Mouse (Mus musculus) kidney, adult 8-10 months (tissue): ENCODE results near the gene Kcnq2.

Source experiments
- DNase-seq, 2 experiments: peaks; one replicate each; pipeline ENCODE4 v3.0.0; 2022

Kcnq2 gene

DNA sequence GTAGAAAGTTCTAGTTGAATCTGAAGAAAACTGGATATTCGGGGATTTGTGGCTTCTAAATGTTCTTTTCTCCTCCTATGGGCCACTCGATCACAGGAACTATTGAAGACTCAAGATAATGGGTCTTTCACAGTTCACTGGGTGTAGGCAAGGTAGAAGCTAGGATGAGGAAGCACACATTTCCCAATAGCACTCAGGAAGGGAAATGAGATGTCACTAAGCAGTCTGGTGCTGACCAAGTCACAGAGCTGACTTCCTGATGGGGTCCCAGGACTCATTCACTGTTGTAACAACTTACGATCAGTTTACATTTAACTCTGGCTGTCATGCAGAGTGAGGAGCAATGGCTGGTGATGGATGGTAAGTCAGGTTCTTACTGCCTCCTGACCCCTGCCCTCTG lies 45.0 kb downstream of the Kcnq2 start:
- no peak for DNase-seq

- no peak for DNase-seq
Measured at GRCm38 (mm10) chr2:181084997-181085396, 50.1 kb downstream of the Kcnq2 start.

GRCm38 (mm10) chr2:181083945-181084344 lies 51.2 kb downstream of the Kcnq2 start:
- no peak for DNase-seq

DNA sequence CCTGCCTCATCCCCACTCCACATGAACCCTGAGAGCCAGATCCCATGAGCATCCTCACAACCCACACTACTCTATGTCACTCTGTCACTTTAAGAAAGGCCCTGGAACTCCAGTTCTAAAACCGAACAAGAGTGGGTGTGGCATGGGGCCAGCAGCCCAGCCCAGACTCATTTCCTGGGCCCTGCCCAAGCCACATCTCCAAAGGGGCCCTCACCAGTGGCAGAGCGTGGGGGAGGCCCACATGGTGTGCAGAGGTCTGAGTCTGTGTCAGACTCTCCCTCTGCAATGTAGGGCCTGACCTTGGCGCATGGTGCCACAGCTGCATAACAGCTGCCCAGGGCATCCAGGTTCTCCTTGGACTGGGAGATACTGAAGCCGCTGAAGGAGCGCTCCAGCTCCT lies 54.2 kb downstream of the Kcnq2 start:
- DNase-seq, result no peak

GRCm38 (mm10) chr2:181079518-181079917 lies 55.6 kb downstream of the Kcnq2 start:
- DNase-seq, result no peak

DNA sequence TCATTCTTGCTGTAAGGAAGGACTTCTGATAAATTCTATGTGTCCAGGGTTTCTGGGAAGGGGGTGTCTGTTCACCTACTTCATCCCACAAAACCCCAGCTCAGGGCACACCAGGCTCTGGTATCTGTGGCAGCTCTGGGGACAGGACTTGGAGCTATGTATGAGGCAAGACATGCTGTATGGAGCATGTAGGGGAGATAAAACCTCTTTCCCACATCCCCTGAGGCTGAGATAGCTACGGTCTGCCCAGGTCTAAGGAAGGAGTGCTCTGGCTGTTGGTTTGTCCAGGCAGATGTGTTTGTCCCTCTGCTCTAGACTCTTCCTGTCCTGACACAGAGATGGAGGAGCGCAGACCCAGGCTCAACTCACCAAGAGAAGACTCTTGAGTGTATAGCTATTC lies 56.2 kb downstream of the Kcnq2 start:
- DNase-seq, result no peak

- no peak for DNase-seq
Measured at GRCm38 (mm10) chr2:181075501-181075900, 59.6 kb downstream of the Kcnq2 start.

DNA sequence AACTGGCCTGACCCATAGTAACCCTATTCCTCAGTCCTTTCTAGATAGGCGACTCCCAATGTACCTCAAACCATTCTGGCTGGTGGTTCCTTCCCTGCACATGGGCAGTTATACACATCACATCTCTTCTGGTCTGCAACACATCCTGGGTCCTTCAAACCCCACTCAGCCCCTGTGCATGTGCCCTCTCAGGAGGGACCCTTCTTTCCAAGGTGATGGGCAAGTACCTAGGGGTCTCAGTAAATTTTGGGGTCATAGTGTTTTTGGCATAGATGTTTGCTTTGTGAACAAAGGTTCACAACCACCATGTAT lies 62.7 kb downstream of the Kcnq2 start:
- no peak for DNase-seq

- DNase-seq, result peak; percentile 69 to 89
Measured at GRCm38 (mm10) chr2:181071706-181072402, 63.2 kb downstream of the Kcnq2 start.

- DNase-seq, result no peak
Measured at GRCm38 (mm10) chr2:181070136-181070535, 65.0 kb downstream of the Kcnq2 start.

- no peak for DNase-seq
Measured at GRCm38 (mm10) chr2:181068499-181068898, 66.6 kb downstream of the Kcnq2 start.

GRCm38 (mm10) chr2:181065827-181066226 lies 69.3 kb downstream of the Kcnq2 start:
- no peak for DNase-seq

DNA sequence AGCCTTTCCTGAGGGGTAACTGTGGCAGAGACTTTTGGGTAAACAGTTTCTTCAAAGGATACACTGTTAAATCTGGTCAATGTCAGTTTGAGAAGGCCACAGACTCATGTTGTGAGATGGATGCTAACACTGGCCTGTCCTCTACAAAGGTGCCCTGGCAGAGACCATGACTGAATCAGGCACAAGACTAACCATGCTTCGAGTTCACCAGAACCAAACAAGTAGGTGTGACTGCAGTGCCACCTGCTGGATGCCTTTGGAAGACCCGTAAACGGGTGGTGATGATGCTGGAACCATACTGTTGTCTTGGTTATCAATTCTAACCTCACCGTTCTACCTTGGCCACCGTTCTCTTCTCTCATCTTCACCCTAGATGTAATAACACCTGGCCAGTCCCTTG lies 75.0 kb downstream of the Kcnq2 start:
- DNase-seq, result peak; percentile 63 to 89

DNA sequence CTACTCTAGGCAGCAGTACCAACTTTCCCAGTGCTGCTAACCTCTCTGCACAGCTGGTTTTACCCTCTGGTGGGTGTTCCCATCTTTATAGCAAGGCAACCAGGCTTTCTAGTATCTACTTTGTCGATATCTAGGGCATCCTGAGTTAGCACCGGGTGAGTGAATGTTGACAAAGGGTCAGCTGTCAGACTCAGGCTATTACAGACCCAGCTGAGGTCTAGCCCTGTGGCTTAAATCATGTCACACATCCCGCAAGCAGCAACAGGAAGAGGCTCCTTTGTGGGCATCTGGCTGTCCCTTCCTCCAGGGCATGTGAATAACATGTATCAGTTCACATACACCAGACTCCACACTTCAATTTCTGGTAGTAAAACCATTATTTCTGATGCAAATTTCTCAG lies 76.9 kb downstream of the Kcnq2 start:
- no peak for DNase-seq

DNA sequence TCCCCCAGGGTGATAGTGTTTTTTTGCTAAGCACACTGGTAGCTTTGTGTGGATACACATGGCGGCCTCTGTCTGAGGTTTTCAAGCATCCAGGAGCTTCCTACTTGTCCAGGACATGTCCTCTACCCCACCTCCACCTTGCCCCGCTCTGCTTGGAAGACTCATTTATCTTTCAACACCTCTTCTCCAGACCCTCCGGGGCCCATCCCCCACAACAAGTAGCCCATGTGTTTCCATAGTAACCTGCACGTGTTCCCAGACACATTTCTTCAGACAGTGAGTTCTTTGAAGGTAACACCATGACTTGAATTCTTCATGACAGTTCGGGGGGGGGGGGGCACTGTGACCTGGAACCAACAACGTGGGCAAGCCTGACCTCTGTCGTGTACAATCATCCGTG lies 77.8 kb downstream of the Kcnq2 start:
- DNase-seq, result no peak

DNA sequence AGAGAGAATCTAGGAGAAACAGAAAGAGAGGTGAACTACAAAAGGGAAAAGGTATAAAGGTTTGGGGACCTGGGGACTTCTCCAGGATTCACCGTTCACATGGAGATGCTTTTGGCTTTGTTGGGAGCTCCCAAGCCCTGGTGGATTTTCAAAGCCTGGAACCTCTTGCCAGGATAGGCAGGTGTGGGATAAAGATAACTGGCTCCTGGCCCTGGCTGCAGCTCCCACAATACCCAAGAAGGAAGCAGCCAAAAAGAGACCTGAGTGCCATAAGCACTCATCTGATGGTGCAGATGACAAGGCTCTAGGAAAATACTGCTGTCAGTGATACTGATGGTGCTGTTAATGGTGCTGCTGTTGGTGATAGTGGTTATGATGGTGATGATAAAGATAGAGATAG lies 82.9 kb downstream of the Kcnq2 start:
- DNase-seq, result no peak

- DNase-seq, result no peak
Measured at GRCm38 (mm10) chr2:181048986-181049385, 86.1 kb downstream of the Kcnq2 start.

GRCm38 (mm10) chr2:181048252-181048945 lies 86.7 kb downstream of the Kcnq2 start:
- DNase-seq, result peak in 1 of 2 experiments; percentile 36

DNA sequence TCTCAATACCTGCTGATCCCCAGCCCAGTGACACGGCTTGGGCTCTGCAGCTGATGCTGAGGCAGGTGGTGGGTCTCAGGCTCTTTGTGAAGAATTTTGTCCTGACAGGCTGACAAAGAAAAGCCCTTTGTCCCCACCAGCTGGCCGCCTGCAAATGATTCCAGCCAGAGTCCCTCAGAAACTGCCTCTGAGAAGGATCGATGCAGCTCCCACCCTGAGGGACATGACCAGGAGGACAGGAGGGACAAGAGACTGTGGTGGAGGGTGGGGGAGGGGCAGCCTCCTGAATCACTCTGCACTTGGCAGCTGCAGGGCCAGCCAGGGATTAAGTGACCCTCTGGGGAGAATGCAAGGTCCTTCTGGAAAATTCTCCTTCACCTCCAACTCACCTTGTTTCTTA lies 91.1 kb downstream of the Kcnq2 start:
- DNase-seq, result no peak

- DNase-seq, result peak; percentile 83 to 87
Measured at GRCm38 (mm10) chr2:181043437-181043836, 91.7 kb downstream of the Kcnq2 start, which contains the start of gene Chrna4. TSS of gene Chrna4 (minus strand) at chr2:181043546.

DNA sequence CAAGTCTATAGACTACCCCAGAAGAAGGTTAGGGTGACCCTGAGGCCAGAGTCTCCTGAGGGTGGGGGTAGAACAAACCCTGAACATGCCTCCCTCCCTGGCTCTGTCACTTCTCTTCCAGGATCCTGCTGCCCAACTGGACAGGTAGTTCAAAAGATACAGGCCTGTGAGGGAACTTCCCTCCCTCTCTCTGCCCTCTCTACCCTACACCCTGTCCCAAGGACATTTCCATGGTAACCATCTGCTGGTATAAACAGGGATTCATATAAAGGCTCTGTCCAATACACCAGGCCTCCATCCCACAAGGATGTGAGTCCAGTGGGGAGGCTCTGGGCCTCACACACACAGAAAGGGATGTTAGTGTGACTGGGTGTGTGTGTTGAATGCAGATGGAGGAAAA lies 92.7 kb downstream of the Kcnq2 start:
- DNase-seq, result peak in 1 of 2 experiments; percentile 52

GRCm38 (mm10) chr2:181041941-181042340 lies 93.2 kb downstream of the Kcnq2 start:
- DNase-seq, result peak; percentile 87 to 88

DNA sequence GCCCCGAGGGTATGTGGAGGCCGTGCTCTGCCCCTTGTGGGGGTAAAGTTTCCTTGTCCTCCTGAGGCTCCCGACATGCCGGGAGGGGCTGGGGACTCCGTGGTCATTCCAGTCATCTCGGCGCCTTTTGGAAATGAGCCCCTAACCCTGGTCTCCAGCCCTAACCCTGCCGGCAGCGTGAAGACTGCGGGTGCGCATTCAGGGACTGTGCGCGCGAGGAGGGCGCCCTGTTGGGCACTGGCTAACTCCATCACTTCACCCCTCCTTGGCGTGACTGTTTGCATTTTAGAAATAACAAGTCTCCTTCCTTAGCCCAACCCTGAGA lies 95.8 kb downstream of the Kcnq2 start:
- no peak for DNase-seq

DNA sequence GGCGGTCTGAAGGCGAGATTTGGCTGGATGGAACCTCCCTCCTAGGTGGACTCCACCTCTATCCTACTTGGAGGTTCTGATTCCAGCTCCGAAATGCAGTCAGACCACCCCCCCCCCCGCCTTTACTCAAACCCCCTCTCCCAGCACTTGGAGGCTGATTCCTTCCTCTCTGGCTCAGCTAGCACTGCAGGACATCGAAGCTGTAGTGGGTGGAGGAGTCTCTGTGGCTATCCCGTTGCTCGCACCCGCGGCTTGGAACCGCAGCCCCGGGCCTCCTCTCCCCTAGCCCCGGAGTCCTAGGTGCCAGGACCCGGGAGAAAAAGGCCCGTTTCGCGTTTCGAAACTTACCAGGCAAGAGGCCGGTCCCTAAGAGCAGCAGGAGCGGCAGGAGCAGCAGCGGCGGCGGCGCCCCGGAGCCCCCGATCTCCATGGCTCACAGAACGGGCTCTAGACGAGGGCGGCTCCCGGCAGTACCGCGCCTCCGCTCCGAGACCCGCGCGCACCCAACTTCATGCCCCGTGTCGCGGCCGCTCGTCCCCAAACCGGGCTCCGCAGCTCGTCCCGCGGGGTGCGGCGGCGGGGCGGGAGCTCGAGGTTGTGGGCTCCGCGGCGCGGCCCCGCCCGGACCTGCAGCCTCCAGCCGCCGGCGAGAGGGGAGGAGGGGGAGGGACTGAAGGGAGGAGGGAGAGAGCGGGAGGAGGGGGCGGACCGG lies 96.3 kb downstream of the Kcnq2 start:
- peak in 1 of 2 experiments; percentile 25 for DNase-seq
